Mouse (Mus musculus) spleen, adult 2 months (tissue): ENCODE data around the gene Pde4c. TPM values are rescaled to one million over a fixed set of nuclear protein-coding genes. Genes with fewer than 3 reads are reported as not detected.

Experiments
- DNase-seq, 2 experiments: peaks; one replicate each; pipeline versions ENCODE4 v3.0.0 to v3.0.0-alpha.2; 2012 to 2021; ENCODE audit warnings: low spot score in 2 of 2, low read depth in 1 of 2
- H3K27ac ChIP-seq: fragments of 200-500 bp; 2 replicates; pipeline ENCODE4 v1.5.1; 2012; ENCODE audit warnings: low read length, inconsistent platforms; ENCODE audit not compliant: insufficient read depth
- H3K27me3 ChIP-seq: fragments of 200-500 bp; 2 replicates; pipeline ENCODE4 v1.6.1; 2012; ENCODE audit warnings: mild to moderate bottlenecking, moderate library complexity, low read length, inconsistent platforms; ENCODE audit not compliant: control insufficient read depth, insufficient read depth
- H3K36me3 ChIP-seq: fragments of 200-500 bp; 2 replicates; pipeline ENCODE4 v1.6.1; 2012; ENCODE audit warnings: mild to moderate bottlenecking, low read length, inconsistent platforms; ENCODE audit not compliant: control insufficient read depth, insufficient read depth
- H3K4me1 ChIP-seq: fragments of 200-500 bp; 2 replicates; pipeline ENCODE4 v1.6.1; 2011; ENCODE audit warnings: inconsistent platforms; ENCODE audit not compliant: control insufficient read depth, insufficient read depth, insufficient read length
- H3K4me3 ChIP-seq: fragments of 200-500 bp; 2 replicates; pipeline ENCODE4 v1.5.1; 2011; ENCODE audit warnings: mild to moderate bottlenecking, inconsistent platforms; ENCODE audit not compliant: insufficient read depth, insufficient read length; ENCODE audit errors: extremely low read depth
- CTCF ChIP-seq: fragments of 200-500 bp; IDR thresholded peaks from 2 replicates; pipeline ENCODE4 v1.5.1; 2011; ENCODE audit warnings: mild to moderate bottlenecking, inconsistent platforms; ENCODE audit not compliant: insufficient read depth, insufficient read length, insufficient replicate concordance; ENCODE audit errors: extremely low read depth
- POLR2A ChIP-seq: fragments of 200-500 bp; IDR thresholded peaks from 2 replicates; pipeline ENCODE4 v1.6.1; 2011; ENCODE audit warnings: low read depth, low read length, inconsistent platforms
- WGBS: fragments of 180-500 bp; shearing (Covaris S2); methylation state at CpG from one replicate; pipeline ENCODE4 v1.1.7; 2018; 5-methylcytosine and 5-hydroxymethylcytosine counted together
- polyA plus RNA-seq: library from polyadenylated mRNA; depleted of rRNA; stranded (reverse); fragments of >200 nt; gene quantifications from 2 replicates; pipeline ENCODE4 v1.2.3, GENCODE M21; 2012

Gene Pde4c
- polyA plus RNA-seq, 1 experiment: 2.8 TPM

GRCm38 (mm10) chr8:70775851-70776495 is 52.5 kb downstream of the Pde4c start:
- Histone ChIP-seq H3K27ac (peak overlapping the region; percentile 57; the same call in 1 of the 2 replicates), H3K4me3 (peak overlapping the region; percentile 62), H3K36me3 (peaks cover 22% of the 10 kb centered on the region), H3K27me3 (no peaks in the 10 kb centered on the region), H3K4me1 (peaks cover 12% of the 10 kb centered on the region)
- no peak for TF ChIP-seq POLR2A
- no peak for TF ChIP-seq CTCF
- DNase-seq: no peak
- 3% methylated on average over 32 of the region's 34 CpGs for WGBS

GRCm38 (mm10) chr8:70776496-70777444 is 53.2 kb downstream of the Pde4c start, which contains the start of gene Pik3r2:
Gene Pik3r2 (minus strand): TSS chr8:70776713.
- no peak for TF ChIP-seq CTCF
- peak; percentile 53; the same call in 1 of the 2 replicates for TF ChIP-seq POLR2A
- Histone ChIP-seq H3K4me1 (peaks cover 12% of the 10 kb centered on the region), H3K36me3 (peaks cover 29% of the 10 kb centered on the region), H3K27ac (peak within 1 kb of the TSS; percentile 94), H3K4me3 (peak within 1 kb of the TSS; percentile 62), H3K27me3 (no peaks in the 10 kb centered on the region)
- WGBS: under 1% methylated on average over 93 of the region's 94 CpGs
- DNase-seq: peak; percentile 92 to 96

GRCm38 (mm10) chr8:70780093-70780492 is 56.6 kb downstream of the Pde4c start:
- peaks cover 47% of the 10 kb centered on the region for H3K36me3 ChIP-seq

GRCm38 (mm10) chr8:70786291-70787050 is 63.0 kb downstream of the Pde4c start:
- Histone ChIP-seq H3K27me3 (no peaks in the 10 kb centered on the region), H3K36me3 (peaks cover 65% of the 10 kb centered on the region), H3K4me1 (peaks cover 7% of the 10 kb centered on the region; the same call in 1 of the 2 replicates), H3K27ac (no peak overlapping the region), H3K4me3 (no peak overlapping the region)
- no peak for TF ChIP-seq POLR2A
- TF ChIP-seq CTCF: no peak
- WGBS: 97% methylated on average over 25 of the region's 25 CpGs
- DNase-seq: no peak

More at GRCm38 (mm10) chr8:70780093-70780492, 56.6 kb downstream of the Pde4c start:
- no peak for DNase-seq
- WGBS: 87% methylated on average over 11 of the region's 11 CpGs
- peaks cover 12% of the 10 kb centered on the region for H3K4me1 ChIP-seq
- TF ChIP-seq CTCF (no peak), POLR2A (no peak)
- H3K4me3 ChIP-seq: no peak overlapping the region
- H3K27me3 ChIP-seq: no peaks in the 10 kb centered on the region
- H3K27ac ChIP-seq: no peak overlapping the region

- Histone ChIP-seq H3K27ac (no peak overlapping the region), H3K36me3 (peaks cover 59% of the 10 kb centered on the region), H3K4me1 (peaks cover 7% of the 10 kb centered on the region; the same call in 1 of the 2 replicates), H3K27me3 (no peaks in the 10 kb centered on the region), H3K4me3 (no peak overlapping the region)
- TF ChIP-seq CTCF: no peak
- TF ChIP-seq POLR2A: no peak
- 97% methylated on average over 3 of the region's 3 CpGs for WGBS
- no peak for DNase-seq
Observed at GRCm38 (mm10) chr8:70787051-70787445, 63.5 kb downstream of the Pde4c start.

GRCm38 (mm10) chr8:70787941-70788667 is 64.6 kb downstream of the Pde4c start:
- TF ChIP-seq POLR2A (no peak), CTCF (no peak)
- Histone ChIP-seq H3K36me3 (peaks cover 58% of the 10 kb centered on the region), H3K27ac (no peak overlapping the region), H3K4me3 (no peak overlapping the region), H3K27me3 (no peaks in the 10 kb centered on the region), H3K4me1 (peaks cover 12% of the 10 kb centered on the region)
- no peak for DNase-seq
- 91% methylated on average over 30 of the region's 30 CpGs for WGBS
